In the genomic region with DNA sequence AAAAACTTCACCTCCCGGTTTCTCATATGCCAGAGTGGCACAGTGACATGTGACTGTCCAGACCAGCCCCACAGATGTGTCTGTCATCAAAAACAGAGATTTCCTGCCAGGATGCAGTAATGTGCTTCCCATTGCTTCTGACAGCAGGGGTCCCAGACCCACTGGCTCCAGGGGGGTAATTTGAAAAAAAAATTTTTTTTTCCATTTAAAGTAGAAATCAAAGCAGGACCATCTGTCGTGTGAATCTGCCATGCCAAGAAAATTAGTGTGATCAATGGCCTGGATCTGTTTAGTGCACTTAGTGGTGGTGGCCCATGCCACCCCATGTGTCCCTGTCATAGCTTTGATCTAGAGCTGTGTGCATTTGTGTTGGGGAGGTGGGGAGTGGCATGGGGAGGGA, we compare ENCODE assay signal across 15 mouse cellular contexts. TPM values are rescaled to one million over a fixed set of nuclear protein-coding genes. Genes with fewer than 3 reads are reported as not detected.
DNase-seq lines count a peak whose midpoint lies in the region; ATAC-seq lines count a peak whose summit lies in the region.
"Had no signal": no experiment of that assay in that cellular context is flagged by ENCODE, and none has a peak within 500 bp of the region (broad histone marks: within the 10 kb centered on the region; RNA-seq: fewer than 3 reads in every experiment).

No protein-coding gene starts in this region.

- no peak for DNase-seq in embryonic facial prominence, embryonic 11.5 days (ENCODE audit: low spot score)
- no peak for DNase-seq in embryonic facial prominence, embryonic 10.5 days (ENCODE audit: low spot score)
- DNase-seq in midbrain, embryonic 10.5 days (ENCODE audit: low spot score): no peak
- no peak for DNase-seq in urinary bladder, postnatal 14 days (ENCODE audit: low spot score)
- DNase-seq in adrenal gland, adult 2 months: no peak
- DNase-seq: cerebellum, adult 11-12 months; gastrocnemius, postnatal 10 days; kidney, adult 8-10 months; kidney, postnatal 36 days; liver; liver, postnatal 0 days had no signal

- no peaks in the 10 kb centered on the region for H3K36me3 ChIP-seq in embryonic facial prominence, embryonic 11.5 days (replicated peaks; ENCODE audit: control insufficient read depth, insufficient read depth, low read depth, low read length)
- no peaks in the 10 kb centered on the region for H3K36me3 ChIP-seq in embryonic facial prominence, embryonic 10.5 days (replicated peaks)
- H3K36me3 ChIP-seq in midbrain, embryonic 15.5 days (replicated peaks): no peaks in the 10 kb centered on the region
- no peaks in the 10 kb centered on the region for H3K36me3 ChIP-seq in midbrain, embryonic 10.5 days
- H3K36me3 ChIP-seq in hindbrain, embryonic 15.5 days: no peaks in the 10 kb centered on the region
- no peaks in the 10 kb centered on the region for H3K36me3 ChIP-seq in neural tube, embryonic 14.5 days (ENCODE audit: control insufficient read depth, insufficient read depth, low read length)

- WGBS in embryonic facial prominence, embryonic 11.5 days: 51% methylated on average over 2 of the region's 2 CpGs
- 53% methylated on average over 2 of the region's 2 CpGs for WGBS in embryonic facial prominence, embryonic 10.5 days
- WGBS in midbrain, embryonic 15.5 days: 49% methylated on average over 2 of the region's 2 CpGs
- 74% methylated on average over 2 of the region's 2 CpGs for WGBS in midbrain, embryonic 10.5 days
- WGBS in hindbrain, embryonic 15.5 days: 39% methylated on average over 2 of the region's 2 CpGs
- WGBS in neural tube, embryonic 14.5 days: 25% methylated on average over 2 of the region's 2 CpGs

- H3K4me2 ChIP-seq in embryonic facial prominence, embryonic 11.5 days (ENCODE audit: low read depth, low read length): no peak overlapping the region
- H3K4me2 ChIP-seq in midbrain, embryonic 15.5 days: no peak overlapping the region
- H3K4me2 ChIP-seq in hindbrain, embryonic 15.5 days: no peak overlapping the region
- no peak overlapping the region for H3K4me2 ChIP-seq in neural tube, embryonic 14.5 days (ENCODE audit: low read depth, low read length)

- no peaks in the 10 kb centered on the region for H3K27me3 ChIP-seq in embryonic facial prominence, embryonic 11.5 days (ENCODE audit: control insufficient read depth, insufficient read depth, low read length)
- no peaks in the 10 kb centered on the region for H3K27me3 ChIP-seq in embryonic facial prominence, embryonic 10.5 days (replicated peaks; ENCODE audit: low read depth, poor library complexity, severe bottlenecking)
- H3K27me3 ChIP-seq in midbrain, embryonic 15.5 days (replicated peaks): no peaks in the 10 kb centered on the region
- H3K27me3 ChIP-seq in midbrain, embryonic 10.5 days (ENCODE audit: low read depth, poor library complexity, severe bottlenecking): no peaks in the 10 kb centered on the region
- no peaks in the 10 kb centered on the region for H3K27me3 ChIP-seq in hindbrain, embryonic 15.5 days
- no peaks in the 10 kb centered on the region for H3K27me3 ChIP-seq in neural tube, embryonic 14.5 days (ENCODE audit: control insufficient read depth, insufficient read depth, low read length)

- H3K9ac ChIP-seq in embryonic facial prominence, embryonic 11.5 days (replicated peaks; ENCODE audit: low read length): no peak overlapping the region
- H3K9ac ChIP-seq in midbrain, embryonic 15.5 days: no peak overlapping the region
- no peak overlapping the region for H3K9ac ChIP-seq in hindbrain, embryonic 15.5 days
- no peak overlapping the region for H3K9ac ChIP-seq in neural tube, embryonic 14.5 days (replicated peaks; ENCODE audit: low read depth, low read length)
- H3K9ac ChIP-seq: liver, postnatal 0 days had no signal

- H3K9me3 ChIP-seq in embryonic facial prominence, embryonic 11.5 days (replicated peaks; ENCODE audit: control insufficient read depth, low read length): no peaks in the 10 kb centered on the region
- no peaks in the 10 kb centered on the region for H3K9me3 ChIP-seq in embryonic facial prominence, embryonic 10.5 days
- H3K9me3 ChIP-seq in midbrain, embryonic 15.5 days: no peaks in the 10 kb centered on the region
- H3K9me3 ChIP-seq in midbrain, embryonic 10.5 days (replicated peaks): no peaks in the 10 kb centered on the region
- no peaks in the 10 kb centered on the region for H3K9me3 ChIP-seq in hindbrain, embryonic 15.5 days
- H3K9me3 ChIP-seq in neural tube, embryonic 14.5 days (ENCODE audit: control insufficient read depth, low read length): no peaks in the 10 kb centered on the region

- H3K4me1 ChIP-seq in embryonic facial prominence, embryonic 11.5 days (ENCODE audit: control insufficient read depth, insufficient read depth, low read length): no peaks in the 10 kb centered on the region
- H3K4me1 ChIP-seq in embryonic facial prominence, embryonic 10.5 days: no peaks in the 10 kb centered on the region
- no peaks in the 10 kb centered on the region for H3K4me1 ChIP-seq in midbrain, embryonic 15.5 days
- H3K4me1 ChIP-seq in midbrain, embryonic 10.5 days: no peaks in the 10 kb centered on the region
- no peaks in the 10 kb centered on the region for H3K4me1 ChIP-seq in hindbrain, embryonic 15.5 days (replicated peaks)
- no peaks in the 10 kb centered on the region for H3K4me1 ChIP-seq in neural tube, embryonic 14.5 days (ENCODE audit: control insufficient read depth, insufficient read depth, low read length)

- no peak overlapping the region for H3K4me3 ChIP-seq in embryonic facial prominence, embryonic 11.5 days (ENCODE audit: low read depth, low read length)
- H3K4me3 ChIP-seq in embryonic facial prominence, embryonic 10.5 days: no peak overlapping the region
- H3K4me3 ChIP-seq in midbrain, embryonic 15.5 days: no peak overlapping the region
- H3K4me3 ChIP-seq in midbrain, embryonic 10.5 days: no peak overlapping the region
- H3K4me3 ChIP-seq in hindbrain, embryonic 15.5 days: no peak overlapping the region
- H3K4me3 ChIP-seq in neural tube, embryonic 14.5 days (ENCODE audit: low read depth, low read length): no peak overlapping the region

- ATAC-seq in embryonic facial prominence, embryonic 11.5 days (replicated peaks; ENCODE audit: insufficient number of reproducible peaks, low FRiP score, low TSS enrichment, low read depth): 0 out of 2 replicates have a peak, but pooled peaks have one; percentile 56
- peak; percentile 37; the same call in 1 of the 2 replicates for ATAC-seq in midbrain, embryonic 15.5 days (replicated peaks)
- peak; percentile 68; the same call in 1 of the 2 replicates for ATAC-seq in hindbrain, embryonic 15.5 days (ENCODE audit: low FRiP score, low read depth)
- peak; percentile 77 for ATAC-seq in neural tube, embryonic 14.5 days (ENCODE audit: low read depth)
- ATAC-seq: liver, postnatal 0 days had no signal

- no peak overlapping the region for H3K27ac ChIP-seq in embryonic facial prominence, embryonic 11.5 days (replicated peaks; ENCODE audit: low read depth, low read length)
- no peak overlapping the region for H3K27ac ChIP-seq in embryonic facial prominence, embryonic 10.5 days (replicated peaks)
- H3K27ac ChIP-seq in midbrain, embryonic 15.5 days: no peak overlapping the region
- no peak overlapping the region for H3K27ac ChIP-seq in midbrain, embryonic 10.5 days (replicated peaks)
- no peak overlapping the region for H3K27ac ChIP-seq in hindbrain, embryonic 15.5 days (replicated peaks)
- H3K27ac ChIP-seq in neural tube, embryonic 14.5 days (ENCODE audit: low read depth, low read length): no peak overlapping the region

RNA-seq across cellular contexts. Expression of a gene that starts 55.5 kb away (rescaled TPM):
- 11.4 and 11.5 TPM in 2 replicates for polyA plus RNA-seq in embryonic facial prominence, embryonic 11.5 days (2014; fragmentation: Nextera tagmentation; extraction: Ambion mirVana)
- polyA plus RNA-seq in embryonic facial prominence, embryonic 10.5 days (2016; fragmentation: Nextera tagmentation; extraction: Ambion mirVana): 5.5 and 6.0 TPM in 2 replicates
- polyA plus RNA-seq in midbrain, embryonic 15.5 days (2015; fragmentation: Nextera tagmentation; extraction: Ambion mirVana): 5.4 and 5.9 TPM in 2 replicates
- 6.3 and 7.5 TPM in 2 replicates for polyA plus RNA-seq in midbrain, embryonic 10.5 days (2016; fragmentation: Nextera tagmentation; extraction: Ambion mirVana)
- 5.2 and 7.7 TPM in 2 replicates for polyA plus RNA-seq in hindbrain, embryonic 15.5 days (2015; fragmentation: Nextera tagmentation; extraction: Ambion mirVana)
- 4.7 and 8.9 TPM in 2 replicates for polyA plus RNA-seq in neural tube, embryonic 14.5 days (2014; fragmentation: Nextera tagmentation; extraction: Ambion mirVana)
- 10 to 100 TPM; 12.5 to 19.9 TPM for total RNA-seq in adrenal gland, adult 2 months (2021)
- 1.5 and 1.8 TPM in 2 replicates for polyA plus RNA-seq in adrenal gland, adult 2 months (2012; rRNA removed)
- total RNA-seq: common myeloid progenitor, adult 5-6 weeks had no signal
